Comparison of ENCODE assay signal across 10 mouse cellular contexts in genomic region chr6:98383411-98383810, GRCm38 (mm10). TPM values are rescaled to one million over a fixed set of nuclear protein-coding genes. Genes with fewer than 3 reads are reported as not detected.
DNase-seq lines count a peak whose midpoint lies in the region; ATAC-seq and TF ChIP-seq lines count a peak whose summit lies in the region.
"Had no signal": no experiment of that assay in that cellular context is flagged by ENCODE, and none has a peak within 500 bp of the region (broad histone marks: within the 10 kb centered on the region; RNA-seq: fewer than 3 reads in every experiment).

No protein-coding gene starts in this region.

- no peak overlapping the region for H3K4me3 ChIP-seq in midbrain, embryonic 14.5 days (replicated peaks; ENCODE audit: low read depth, low read length)
- no peak overlapping the region for H3K4me3 ChIP-seq in midbrain, embryonic 11.5 days (ENCODE audit: low read depth, low read length)
- no peak overlapping the region for H3K4me3 ChIP-seq in cortical plate, adult 2 months (ENCODE audit: insufficient read depth, low read length)
- H3K4me3 ChIP-seq: heart, embryonic 13.5 days had no signal

- no peak overlapping the region for H3K27ac ChIP-seq in midbrain, embryonic 14.5 days (replicated peaks; ENCODE audit: low read depth, low read length)
- no peak overlapping the region for H3K27ac ChIP-seq in midbrain, embryonic 11.5 days (ENCODE audit: low read depth, low read length)
- no peak overlapping the region for H3K27ac ChIP-seq in cortical plate, adult 2 months (ENCODE audit: insufficient read depth, low read length)
- H3K27ac ChIP-seq: heart, embryonic 13.5 days had no signal

- H3K27me3 ChIP-seq in midbrain, embryonic 14.5 days (ENCODE audit: control insufficient read depth, insufficient read depth, low read length) = no peaks in the 10 kb centered on the region
- no peaks in the 10 kb centered on the region for H3K27me3 ChIP-seq in midbrain, embryonic 11.5 days (ENCODE audit: control insufficient read depth, insufficient read depth, low read length)
- H3K27me3 ChIP-seq: heart, embryonic 13.5 days had no signal

- H3K36me3 ChIP-seq in midbrain, embryonic 14.5 days (ENCODE audit: control insufficient read depth, insufficient read depth, low read length) = no peaks in the 10 kb centered on the region
- H3K36me3 ChIP-seq in midbrain, embryonic 11.5 days (ENCODE audit: control insufficient read depth, insufficient read depth, low read length) = no peaks in the 10 kb centered on the region
- H3K36me3 ChIP-seq: heart, embryonic 13.5 days had no signal

- H3K4me1 ChIP-seq in midbrain, embryonic 14.5 days (ENCODE audit: control insufficient read depth, insufficient read depth, low read length) = no peaks in the 10 kb centered on the region
- no peaks in the 10 kb centered on the region for H3K4me1 ChIP-seq in midbrain, embryonic 11.5 days (ENCODE audit: control insufficient read depth, insufficient read depth, low read length)
- H3K4me1 ChIP-seq in cortical plate, adult 2 months (ENCODE audit: control insufficient read depth, insufficient read depth, low read length) = no peaks in the 10 kb centered on the region
- H3K4me1 ChIP-seq: heart, embryonic 13.5 days had no signal

- peak; percentile 31 for DNase-seq in gastrocnemius, adult 18-20 months (ENCODE audit: low spot score)
- DNase-seq in gastrocnemius, postnatal 25 days = no peak
- peak; percentile 83 for DNase-seq in midbrain, embryonic 14.5 days
- no peak for DNase-seq in midbrain, embryonic 11.5 days (ENCODE audit: low spot score, missing footprints)
- DNase-seq in lung, postnatal 36 days = peak; percentile 62

- ATAC-seq in midbrain, embryonic 14.5 days (ENCODE audit: low FRiP score, low TSS enrichment) = no peak
- no peak for ATAC-seq in midbrain, embryonic 11.5 days (ENCODE audit: low FRiP score)
- ATAC-seq in megakaryocyte, adult 5-6 weeks (ENCODE audit: poor library complexity, severe bottlenecking) = no peak
- no peak for ATAC-seq in monocyte, adult 5-6 weeks (replicated peaks; ENCODE audit: insufficient number of reproducible peaks, low FRiP score, low TSS enrichment, poor library complexity, severe bottlenecking)

- 48% methylated on average over 6 of the region's 6 CpGs for WGBS in midbrain, embryonic 14.5 days
- WGBS in midbrain, embryonic 11.5 days = 59% methylated on average over 6 of the region's 6 CpGs

- H3K9ac ChIP-seq in midbrain, embryonic 14.5 days (replicated peaks; ENCODE audit: low read length) = no peak overlapping the region
- H3K9ac ChIP-seq in midbrain, embryonic 11.5 days (ENCODE audit: low read length) = no peak overlapping the region
- H3K9ac ChIP-seq: heart, embryonic 13.5 days had no signal

- no peak overlapping the region for H3K4me2 ChIP-seq in midbrain, embryonic 14.5 days (ENCODE audit: low read length)
- H3K4me2 ChIP-seq in midbrain, embryonic 11.5 days = no peak overlapping the region
- H3K4me2 ChIP-seq: heart, embryonic 13.5 days had no signal

- TF ChIP-seq CTCF in cortical plate, adult 2 months (IDR thresholded peaks at IDR 0.05; ENCODE audit: extremely low read depth, insufficient read depth, low read length) = peak; percentile 20; the same call in 1 of the 2 replicates

- TF ChIP-seq POLR2A in cortical plate, adult 2 months (IDR thresholded peaks at IDR 0.05; ENCODE audit: extremely low read depth, insufficient read depth, low read length) = no peak

- H3K9me3 ChIP-seq in midbrain, embryonic 14.5 days (ENCODE audit: control insufficient read depth, low read length) = no peaks in the 10 kb centered on the region
- no peaks in the 10 kb centered on the region for H3K9me3 ChIP-seq in midbrain, embryonic 11.5 days (ENCODE audit: control insufficient read depth, low read length)
- H3K9me3 ChIP-seq: heart, embryonic 13.5 days had no signal

RNA-seq across cellular contexts. Expression of gene Gm765, which starts 40.9 kb away (rescaled TPM):
- under 1 TPM in 1 of 2 experiments, not detected in 1; 0.17 TPM for total RNA-seq in gastrocnemius, adult 18-20 months (2021)
- under 1 TPM; 0.20 to 0.51 TPM for total RNA-seq in gastrocnemius, postnatal 25 days (2021)
- polyA plus RNA-seq in midbrain, embryonic 14.5 days (2014; fragmentation: Nextera tagmentation; extraction: Ambion mirVana) = not detected in 2 replicates
- 0.05 TPM in 1 of 2 replicates, not detected in the other for polyA plus RNA-seq in midbrain, embryonic 11.5 days (2014; fragmentation: Nextera tagmentation; extraction: Ambion mirVana)
- polyA plus RNA-seq in cortical plate, adult 2 months (2012; rRNA removed) = 2.4 and 2.8 TPM in 2 replicates
- total RNA-seq in megakaryocyte, adult 5-6 weeks (2015) = not detected in 2 replicates
- total RNA-seq in megakaryocyte, adult 5-6 weeks (2017) = not detected in 2 replicates
- total RNA-seq in monocyte, adult 5-6 weeks (2017) = not detected in 3 replicates
- polyA plus RNA-seq: heart, embryonic 13.5 days; lung, embryonic 16.5 days had no signal

Comparison
In these comparisons a context has a peak if more than half of its experiments do, and no peak if none do; other contexts are left out.
1. DNase-seq: peak in gastrocnemius, adult 18-20 months (single experiment), midbrain, embryonic 14.5 days (single experiment) and lung, postnatal 36 days (single experiment); none in gastrocnemius, postnatal 25 days (single experiment) and midbrain, embryonic 11.5 days (single experiment).